In genomic region chr7:79504723-79505122, GRCm38 (mm10) we compare ENCODE assay signal across 8 mouse cellular contexts. TPM values are rescaled to one million over a fixed set of nuclear protein-coding genes. Genes with fewer than 3 reads are reported as not detected.
DNase-seq lines count a peak whose midpoint lies in the region; ATAC-seq lines count a peak whose summit lies in the region.

No protein-coding gene starts in this region.

- peaks cover 28% of the 10 kb centered on the region for H3K4me1 ChIP-seq in heart, embryonic 10.5 days
- peaks cover 14% of the 10 kb centered on the region; the same call in 1 of the 2 replicates for H3K4me1 ChIP-seq in liver, embryonic 15.5 days (replicated peaks)

- no peak overlapping the region for H3K27ac ChIP-seq in heart, embryonic 10.5 days
- no peak overlapping the region for H3K27ac ChIP-seq in liver, embryonic 15.5 days (replicated peaks)

- peak; percentile 85 for DNase-seq in heart, embryonic 10.5 days (ENCODE audit: low spot score)
- DNase-seq in heart, postnatal 25 days (ENCODE audit: low spot score), result no peak
- DNase-seq in cerebellum, postnatal 14 days, result peak; percentile 97 to 98
- peak; percentile 88 to 93 for DNase-seq in frontal cortex, postnatal 14 days (ENCODE audit: low spot score in 2 of 2)
- peak; percentile 90 to 95 for DNase-seq in layer of hippocampus, adult 18-20 months (ENCODE audit: low spot score in 2 of 2)
- DNase-seq in right cerebral cortex, adult 18-20 months, result peak; percentile 93
- DNase-seq in urinary bladder, postnatal 4 days (ENCODE audit: low spot score in 2 of 2), result no peak

- H3K9ac ChIP-seq in liver, embryonic 15.5 days, result no peak overlapping the region

- peak overlapping the region; percentile 54 for H3K4me3 ChIP-seq in heart, embryonic 10.5 days
- H3K4me3 ChIP-seq in liver, embryonic 15.5 days (replicated peaks), result peak overlapping the region; percentile 20

- WGBS in heart, embryonic 10.5 days, result under 1% methylated on average over 36 of the region's 42 CpGs
- WGBS in liver, embryonic 15.5 days (ENCODE audit: insufficient replicate concordance), result 1% methylated on average over 41 of the region's 42 CpGs

- peak overlapping the region; percentile 48 for H3K4me2 ChIP-seq in liver, embryonic 15.5 days

- ATAC-seq in liver, embryonic 15.5 days (ENCODE audit: insufficient read depth), result no peak

- peaks cover 100% of the 10 kb centered on the region for H3K27me3 ChIP-seq in heart, embryonic 10.5 days (ENCODE audit: insufficient read depth, poor library complexity, severe bottlenecking)
- H3K27me3 ChIP-seq in liver, embryonic 15.5 days, result peaks cover 100% of the 10 kb centered on the region

- H3K36me3 ChIP-seq in heart, embryonic 10.5 days, result no peaks in the 10 kb centered on the region
- no peaks in the 10 kb centered on the region for H3K36me3 ChIP-seq in liver, embryonic 15.5 days (replicated peaks)

- intact Hi-C loops in heart, postnatal 25 days (cut with DNase I), result no loop called here

- H3K9me3 ChIP-seq in heart, embryonic 10.5 days, result no peaks in the 10 kb centered on the region
- no peaks in the 10 kb centered on the region for H3K9me3 ChIP-seq in liver, embryonic 15.5 days (replicated peaks)

RNA-seq across cellular contexts. Expression of gene Polg, which starts 38.6 kb away (rescaled TPM):
- polyA plus RNA-seq in heart, embryonic 10.5 days (2016; fragmentation: Nextera tagmentation; extraction: Ambion mirVana), result 33.2 and 43.3 TPM in 2 replicates
- total RNA-seq in heart, postnatal 25 days (2021), result 10 to 100 TPM; 56.9 to 57.3 TPM
- 10 to 100 TPM; 81.6 to 81.7 TPM for total RNA-seq in layer of hippocampus, adult 18-20 months (2021)
- polyA plus RNA-seq in liver, embryonic 15.5 days (2015; fragmentation: Nextera tagmentation; extraction: Ambion mirVana), result 18.0 and 21.8 TPM in 2 replicates

Comparison
In these comparisons a context has a peak if more than half of its experiments do, and no peak if none do; other contexts are left out.
1. DNase-seq: peak in heart, embryonic 10.5 days (single experiment), cerebellum, postnatal 14 days (2 of 2), frontal cortex, postnatal 14 days (2 of 2), layer of hippocampus, adult 18-20 months (2 of 2) and right cerebral cortex, adult 18-20 months (single experiment); none in heart, postnatal 25 days (single experiment) and urinary bladder, postnatal 4 days (0 of 2).